Mouse (Mus musculus): ENCODE results near the gene Zc3h12b. TPM values are rescaled to one million over a fixed set of nuclear protein-coding genes. Genes with fewer than 3 reads are reported as not detected.
A peak's percentile ranks its signal among the peaks of the same experiment; 100 is the strongest.

The Zc3h12b gene
- 1 to 10 TPM in 1 of 2 experiments, under 1 TPM in 1; 0.73 to 1.2 TPM for total RNA-seq (2021)
- 0.32 and 0.51 TPM in 2 replicates for polyA plus RNA-seq (2012; rRNA removed)
- long read RNA-seq, result 0 reads

- Histone ChIP-seq H3K79me2 (replicated peaks; ENCODE audit: control insufficient read depth, insufficient read depth, low read length) (no peaks in the 10 kb centered on the region), H3K27me3 (ENCODE audit: control insufficient read depth, insufficient read depth, low read length) (no peaks in the 10 kb centered on the region), H3K27ac (no peak within 1 kb of the TSS), H3K9ac (ENCODE audit: low read depth, low read length) (peak within 1 kb of the TSS; percentile 58), H3K36me3 (ENCODE audit: control insufficient read depth, insufficient read depth, low read length) (no peaks in the 10 kb centered on the region), H3K4me3 (peak within 1 kb of the TSS; percentile 48), H3K4me1 (ENCODE audit: control insufficient read depth, insufficient read depth, low read length) (no peaks in the 10 kb centered on the region)
- TF ChIP-seq CTCF (IDR thresholded peaks at IDR 0.05) (peak; percentile 50), POLR2A (IDR thresholded peaks at IDR 0.05; ENCODE audit: insufficient read depth, low read depth, low read length) (no peak)
- intact Hi-C loops (cut with DNase I), result no loop called here
- WGBS, result 13% methylated on average over 44 of the region's 46 CpGs
- DNase-seq, result peak; percentile 62 to 68
Observed at GRCm38 (mm10) chrX:95711227-95712111, at the start of gene Zc3h12b. Gene Zc3h12b, plus strand, starts transcription at chrX:95711678.

DNA sequence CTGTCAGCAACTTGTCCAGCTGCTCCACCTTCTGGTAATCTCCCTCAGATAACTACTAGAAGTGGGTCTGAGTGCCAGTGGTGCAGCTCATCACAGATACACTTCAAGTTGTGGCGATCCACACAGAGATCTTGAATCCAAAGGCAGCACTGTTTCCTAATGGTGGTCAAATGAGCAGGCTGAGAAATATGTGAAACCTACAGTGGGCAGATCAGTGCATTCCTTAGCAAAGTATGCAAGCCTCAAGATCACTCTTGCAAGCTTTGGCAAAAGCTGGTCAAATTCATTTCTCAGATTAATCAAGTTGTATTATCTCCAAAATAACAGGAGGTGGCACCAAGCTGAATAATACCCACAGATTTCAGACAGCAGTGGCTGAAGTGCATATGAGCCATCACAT lies 29.3 kb upstream of the Zc3h12b start:
- H3K36me3 ChIP-seq (ENCODE audit: control insufficient read depth, insufficient read depth, low read length), result no peaks in the 10 kb centered on the region
- intact Hi-C loops (cut with DNase I), result no loop called here
- no peak for DNase-seq
- no peak overlapping the region for H3K9ac ChIP-seq (ENCODE audit: low read depth, low read length)
- H3K79me2 ChIP-seq (replicated peaks; ENCODE audit: control insufficient read depth, insufficient read depth, low read length), result no peaks in the 10 kb centered on the region
- H3K27me3 ChIP-seq (ENCODE audit: control insufficient read depth, insufficient read depth, low read length), result no peaks in the 10 kb centered on the region
- no peak overlapping the region for H3K4me3 ChIP-seq
- H3K4me1 ChIP-seq (ENCODE audit: control insufficient read depth, insufficient read depth, low read length), result no peaks in the 10 kb centered on the region
- TF ChIP-seq CTCF (IDR thresholded peaks at IDR 0.05), result no peak
- TF ChIP-seq EP300 (IDR thresholded peaks at IDR 0.05; ENCODE audit: insufficient read depth, low read depth, low read length), result no peak
- TF ChIP-seq POLR2A (IDR thresholded peaks at IDR 0.05; ENCODE audit: insufficient read depth, low read depth, low read length), result no peak
- H3K27ac ChIP-seq, result no peak overlapping the region
- WGBS, result 68% methylated on average over 1 of the region's 1 CpGs

- H3K4me1 ChIP-seq (ENCODE audit: control insufficient read depth, insufficient read depth, low read length), result no peaks in the 10 kb centered on the region
- H3K27me3 ChIP-seq (ENCODE audit: control insufficient read depth, insufficient read depth, low read length), result no peaks in the 10 kb centered on the region
- intact Hi-C loops (cut with DNase I), result loop anchor here (1.0 kb wide), 1 partner anchor 51 kb away; no protein-coding TSS in a partner anchor
- H3K4me3 ChIP-seq, result no peak overlapping the region
- no peak overlapping the region for H3K9ac ChIP-seq (ENCODE audit: low read depth, low read length)
- no peak overlapping the region for H3K27ac ChIP-seq
- H3K79me2 ChIP-seq (replicated peaks; ENCODE audit: control insufficient read depth, insufficient read depth, low read length), result no peaks in the 10 kb centered on the region
- no peak for TF ChIP-seq POLR2A (IDR thresholded peaks at IDR 0.05; ENCODE audit: insufficient read depth, low read depth, low read length)
- TF ChIP-seq CTCF (IDR thresholded peaks at IDR 0.05), result peak; percentile 35
- no peak for TF ChIP-seq EP300 (IDR thresholded peaks at IDR 0.05; ENCODE audit: insufficient read depth, low read depth, low read length)
- H3K36me3 ChIP-seq (ENCODE audit: control insufficient read depth, insufficient read depth, low read length), result no peaks in the 10 kb centered on the region
- 31% methylated on average over 1 of the region's 1 CpGs for WGBS
- no peak for DNase-seq
Observed at GRCm38 (mm10) chrX:95687119-95687518, 24.4 kb upstream of the Zc3h12b start.

DNA sequence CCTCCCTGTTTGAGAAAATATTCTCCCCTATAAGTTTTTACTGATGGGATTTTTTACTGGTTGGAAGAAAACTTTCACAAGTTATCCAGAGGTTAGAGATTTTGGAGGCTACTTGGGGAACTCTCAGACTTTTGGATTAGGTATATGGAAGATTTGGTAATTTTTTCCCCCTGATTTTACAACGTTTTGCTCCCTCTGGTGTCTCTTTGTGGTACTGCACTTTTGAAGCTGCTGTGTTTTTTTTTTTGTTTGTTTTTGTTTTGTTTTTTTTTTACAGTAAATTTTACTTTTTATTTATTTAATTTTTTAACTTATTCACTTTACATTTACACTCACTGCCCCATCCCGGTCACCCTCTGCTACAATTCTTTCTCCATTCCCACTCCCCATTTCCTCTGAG lies 26.8 kb downstream of the Zc3h12b start:
- TF ChIP-seq EP300 (IDR thresholded peaks at IDR 0.05; ENCODE audit: insufficient read depth, low read depth, low read length) (no peak), CTCF (IDR thresholded peaks at IDR 0.05) (peak; percentile 77), POLR2A (IDR thresholded peaks at IDR 0.05; ENCODE audit: insufficient read depth, low read depth, low read length) (no peak)
- no peak for DNase-seq
- no peak overlapping the region for H3K9ac ChIP-seq (ENCODE audit: low read depth, low read length)
- H3K4me3 ChIP-seq, result no peak overlapping the region
- WGBS, result 36% methylated on average over 2 of the region's 2 CpGs
- H3K4me1 ChIP-seq (ENCODE audit: control insufficient read depth, insufficient read depth, low read length), result no peaks in the 10 kb centered on the region
- no peak overlapping the region for H3K27ac ChIP-seq
- no peaks in the 10 kb centered on the region for H3K27me3 ChIP-seq (ENCODE audit: control insufficient read depth, insufficient read depth, low read length)
- no peaks in the 10 kb centered on the region for H3K36me3 ChIP-seq (ENCODE audit: control insufficient read depth, insufficient read depth, low read length)
- no peaks in the 10 kb centered on the region for H3K79me2 ChIP-seq (replicated peaks; ENCODE audit: control insufficient read depth, insufficient read depth, low read length)
- intact Hi-C loops (cut with DNase I), result loop anchor here (1.0 to 5.0 kb wide), 2 partner anchors 51 to 486 kb away; no protein-coding TSS in a partner anchor

DNA sequence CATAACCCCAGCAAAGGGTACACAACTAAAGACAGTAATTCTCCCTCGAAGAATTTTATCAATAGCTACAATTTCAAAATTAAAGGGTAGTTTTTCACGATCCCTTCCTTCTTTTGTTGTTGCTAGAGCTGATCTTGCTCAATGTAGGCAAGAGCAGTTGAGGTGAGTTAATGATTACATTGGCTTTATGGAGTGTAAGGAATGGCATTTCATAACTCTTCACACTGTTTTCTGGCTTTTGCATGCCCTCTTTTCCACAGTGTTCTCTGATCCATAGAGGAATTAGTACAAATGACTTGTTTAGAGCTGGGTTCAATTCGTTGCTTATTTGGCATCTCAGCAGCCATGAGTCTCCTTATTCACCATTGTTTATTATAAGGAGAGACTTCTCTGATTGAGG lies 84.4 kb downstream of the Zc3h12b start:
- Histone ChIP-seq H3K36me3 (ENCODE audit: control insufficient read depth, insufficient read depth, low read length) (no peaks in the 10 kb centered on the region), H3K27me3 (ENCODE audit: control insufficient read depth, insufficient read depth, low read length) (no peaks in the 10 kb centered on the region), H3K4me3 (no peak overlapping the region), H3K79me2 (replicated peaks; ENCODE audit: control insufficient read depth, insufficient read depth, low read length) (no peaks in the 10 kb centered on the region), H3K9ac (ENCODE audit: low read depth, low read length) (no peak overlapping the region), H3K4me1 (ENCODE audit: control insufficient read depth, insufficient read depth, low read length) (no peaks in the 10 kb centered on the region), H3K27ac (no peak overlapping the region)
- TF ChIP-seq EP300 (IDR thresholded peaks at IDR 0.05; ENCODE audit: insufficient read depth, low read depth, low read length) (no peak), CTCF (IDR thresholded peaks at IDR 0.05) (no peak), POLR2A (IDR thresholded peaks at IDR 0.05; ENCODE audit: insufficient read depth, low read depth, low read length) (no peak)
- intact Hi-C loops (cut with DNase I), result no loop called here
- no peak for DNase-seq
- WGBS, result 69% methylated on average over 3 of the region's 3 CpGs

- no peak overlapping the region for H3K9ac ChIP-seq (ENCODE audit: low read depth, low read length)
- DNase-seq, result no peak
- intact Hi-C loops (cut with DNase I), result no loop called here
- H3K27ac ChIP-seq, result no peak overlapping the region
- 59% methylated on average over 1 of the region's 1 CpGs for WGBS
- no peaks in the 10 kb centered on the region for H3K27me3 ChIP-seq (ENCODE audit: control insufficient read depth, insufficient read depth, low read length)
- no peaks in the 10 kb centered on the region for H3K4me1 ChIP-seq (ENCODE audit: control insufficient read depth, insufficient read depth, low read length)
- H3K4me3 ChIP-seq, result no peak overlapping the region
- no peaks in the 10 kb centered on the region for H3K79me2 ChIP-seq (replicated peaks; ENCODE audit: control insufficient read depth, insufficient read depth, low read length)
- H3K36me3 ChIP-seq (ENCODE audit: control insufficient read depth, insufficient read depth, low read length), result no peaks in the 10 kb centered on the region
- TF ChIP-seq CTCF (IDR thresholded peaks at IDR 0.05) (no peak), EP300 (IDR thresholded peaks at IDR 0.05; ENCODE audit: insufficient read depth, low read depth, low read length) (no peak), POLR2A (IDR thresholded peaks at IDR 0.05; ENCODE audit: insufficient read depth, low read depth, low read length) (no peak)
Observed at GRCm38 (mm10) chrX:95801790-95802189, 90.3 kb downstream of the Zc3h12b start.
